Mouse (Mus musculus): Measurements from ENCODE around the gene Comp.

- TF ChIP-seq CTCF (IDR thresholded peaks at IDR 0.05; ENCODE audit: low read depth, low read length) = no peak
- no peak for TF ChIP-seq POLR2A (IDR thresholded peaks at IDR 0.05; ENCODE audit: extremely low read depth, insufficient read depth, low read length)
Measured at GRCm38 (mm10) chr8:70409019-70409418, 35.7 kb downstream of the Comp start.

Measured in liver, adult 2 months (tissue).